Mouse (Mus musculus) E14TG2a.4 (cell line): ENCODE measurements around the gene Rnf215.
A peak's percentile ranks its signal among the peaks of the same experiment; 100 is the strongest.

Experiments used
- H3K27me3 ChIP-seq: 2 replicates; pipeline ENCODE4 v1.6.1; 2014; ENCODE audit warnings: low read length, control low read depth; ENCODE audit not compliant: insufficient read depth
- H3K36me3 ChIP-seq: 2 replicates; pipeline ENCODE4 v1.6.1; 2014; ENCODE audit warnings: low read length, control low read depth; ENCODE audit not compliant: insufficient read depth
- H3K4me1 ChIP-seq: replicated peaks from 2 replicates; pipeline ENCODE4 v1.6.1; 2014; ENCODE audit warnings: low read depth, low read length, control low read depth
- H3K4me3 ChIP-seq: replicated peaks from 2 replicates; pipeline ENCODE4 v1.5.1; 2014; ENCODE audit warnings: mild to moderate bottlenecking, low read length
- H3K9me3 ChIP-seq: 2 replicates; pipeline ENCODE4 v1.6.1; 2014; ENCODE audit warnings: low read length, control low read depth
- CTCF ChIP-seq: conservative IDR thresholded peaks from 2 replicates; pipeline ENCODE4 v1.5.1; 2014; ENCODE audit warnings: low read length
- NANOG ChIP-seq: IDR thresholded peaks from 2 replicates; pipeline ENCODE4 v1.6.1; 2014; ENCODE audit warnings: borderline replicate concordance, low read length, mixed read lengths
- POU5F1 ChIP-seq: IDR thresholded peaks from 2 replicates; pipeline ENCODE4 v1.6.1; 2014; ENCODE audit warnings: low read length, borderline replicate concordance

The Rnf215 gene

GRCm38 (mm10) chr11:4187318-4187700 is 52.3 kb downstream of the Rnf215 start:
- H3K4me1 ChIP-seq = peaks cover 39% of the 10 kb centered on the region
- H3K4me3 ChIP-seq = peak overlapping the region; percentile 98
- peaks cover 63% of the 10 kb centered on the region for H3K36me3 ChIP-seq
- H3K9me3 ChIP-seq = no peaks in the 10 kb centered on the region
- H3K27me3 ChIP-seq = peaks cover 7% of the 10 kb centered on the region
- no peak for TF ChIP-seq POU5F1
- no peak for TF ChIP-seq CTCF
- TF ChIP-seq NANOG = no peak

GRCm38 (mm10) chr11:4189182-4189581 is 54.2 kb downstream of the Rnf215 start:
- TF ChIP-seq NANOG = no peak
- Histone ChIP-seq H3K9me3 (no peaks in the 10 kb centered on the region), H3K4me1 (peaks cover 36% of the 10 kb centered on the region), H3K36me3 (peaks cover 62% of the 10 kb centered on the region), H3K27me3 (peaks cover 7% of the 10 kb centered on the region), H3K4me3 (no peak overlapping the region)

GRCm38 (mm10) chr11:4190677-4191076 is 55.7 kb downstream of the Rnf215 start:
- Histone ChIP-seq H3K36me3 (peaks cover 75% of the 10 kb centered on the region), H3K4me1 (peaks cover 36% of the 10 kb centered on the region), H3K9me3 (no peaks in the 10 kb centered on the region), H3K4me3 (no peak overlapping the region), H3K27me3 (peaks cover 7% of the 10 kb centered on the region)
- TF ChIP-seq NANOG = no peak
- TF ChIP-seq POU5F1 = no peak
- TF ChIP-seq CTCF = no peak
